Comparison of ENCODE assay signal across 18 mouse cellular contexts in genomic region chr19:59496832-59497231, GRCm38 (mm10). TPM values are rescaled to one million over a fixed set of nuclear protein-coding genes. Genes with fewer than 3 reads are reported as not detected.
A peak's percentile ranks its signal among the peaks of the same experiment; 100 is the strongest.
DNase-seq lines count a peak whose midpoint lies in the region; ATAC-seq lines count a peak whose summit lies in the region.
"Had no signal": no experiment of that assay in that cellular context is flagged by ENCODE, and none has a peak within 500 bp of the region (broad histone marks: within the 10 kb centered on the region; RNA-seq: fewer than 3 reads in every experiment).

No protein-coding gene starts in this region.

- WGBS in forebrain, embryonic 14.5 days, result 68% methylated on average over 4 of the region's 4 CpGs
- WGBS in forebrain, embryonic 15.5 days, result 61% methylated on average over 4 of the region's 4 CpGs
- 54% methylated on average over 4 of the region's 4 CpGs for WGBS in midbrain, embryonic 13.5 days
- 85% methylated on average over 4 of the region's 4 CpGs for WGBS in midbrain, embryonic 10.5 days
- 38% methylated on average over 4 of the region's 4 CpGs for WGBS in neural tube, embryonic 13.5 days
- WGBS in neural tube, embryonic 15.5 days, result 30% methylated on average over 4 of the region's 4 CpGs

- H3K4me3 ChIP-seq in forebrain, embryonic 14.5 days (ENCODE audit: low read depth, low read length), result no peak overlapping the region
- H3K4me3 ChIP-seq in forebrain, embryonic 15.5 days, result no peak overlapping the region
- H3K4me3 ChIP-seq in midbrain, embryonic 13.5 days (replicated peaks), result no peak overlapping the region
- H3K4me3 ChIP-seq in midbrain, embryonic 10.5 days, result no peak overlapping the region
- H3K4me3 ChIP-seq in neural tube, embryonic 13.5 days, result no peak overlapping the region
- H3K4me3 ChIP-seq in neural tube, embryonic 15.5 days (replicated peaks), result no peak overlapping the region
- H3K4me3 ChIP-seq: heart, embryonic 13.5 days; hindbrain, embryonic 13.5 days had no signal

- no peak overlapping the region for H3K9ac ChIP-seq in forebrain, embryonic 14.5 days (ENCODE audit: low read length)
- no peak overlapping the region for H3K9ac ChIP-seq in forebrain, embryonic 15.5 days (replicated peaks)
- H3K9ac ChIP-seq in midbrain, embryonic 13.5 days (replicated peaks), result no peak overlapping the region
- H3K9ac ChIP-seq in neural tube, embryonic 13.5 days, result no peak overlapping the region
- no peak overlapping the region for H3K9ac ChIP-seq in neural tube, embryonic 15.5 days (replicated peaks)
- H3K9ac ChIP-seq: forebrain, postnatal 0 days; heart, embryonic 13.5 days; hindbrain, embryonic 13.5 days had no signal

- no peaks in the 10 kb centered on the region for H3K4me1 ChIP-seq in forebrain, embryonic 14.5 days (ENCODE audit: control insufficient read depth, insufficient read depth, low read length)
- H3K4me1 ChIP-seq in forebrain, embryonic 15.5 days, result no peaks in the 10 kb centered on the region
- peaks cover 10% of the 10 kb centered on the region for H3K4me1 ChIP-seq in midbrain, embryonic 13.5 days (replicated peaks)
- no peaks in the 10 kb centered on the region for H3K4me1 ChIP-seq in midbrain, embryonic 10.5 days
- peaks cover 9% of the 10 kb centered on the region for H3K4me1 ChIP-seq in neural tube, embryonic 13.5 days (replicated peaks)
- no peaks in the 10 kb centered on the region for H3K4me1 ChIP-seq in neural tube, embryonic 15.5 days
- H3K4me1 ChIP-seq: heart, embryonic 13.5 days had no signal

- H3K9me3 ChIP-seq in forebrain, embryonic 14.5 days (replicated peaks; ENCODE audit: control insufficient read depth, low read length), result no peaks in the 10 kb centered on the region
- no peaks in the 10 kb centered on the region for H3K9me3 ChIP-seq in forebrain, embryonic 15.5 days
- H3K9me3 ChIP-seq in midbrain, embryonic 13.5 days, result no peaks in the 10 kb centered on the region
- H3K9me3 ChIP-seq in midbrain, embryonic 10.5 days (replicated peaks), result no peaks in the 10 kb centered on the region
- no peaks in the 10 kb centered on the region for H3K9me3 ChIP-seq in neural tube, embryonic 13.5 days
- H3K9me3 ChIP-seq in neural tube, embryonic 15.5 days (replicated peaks), result no peaks in the 10 kb centered on the region
- H3K9me3 ChIP-seq: heart, embryonic 13.5 days; hindbrain, embryonic 13.5 days had no signal

- H3K4me2 ChIP-seq in forebrain, embryonic 14.5 days (ENCODE audit: low read length), result no peak overlapping the region
- no peak overlapping the region for H3K4me2 ChIP-seq in forebrain, embryonic 15.5 days (replicated peaks)
- no peak overlapping the region for H3K4me2 ChIP-seq in midbrain, embryonic 13.5 days (replicated peaks)
- no peak overlapping the region for H3K4me2 ChIP-seq in neural tube, embryonic 13.5 days
- H3K4me2 ChIP-seq in neural tube, embryonic 15.5 days, result no peak overlapping the region
- H3K4me2 ChIP-seq: heart, embryonic 13.5 days; hindbrain, embryonic 13.5 days had no signal

- ATAC-seq in forebrain, embryonic 14.5 days, result no peak
- ATAC-seq in forebrain, embryonic 15.5 days (replicated peaks), result no peak
- ATAC-seq in midbrain, embryonic 13.5 days, result peak; percentile 62
- ATAC-seq in neural tube, embryonic 13.5 days (ENCODE audit: low read depth), result peak; percentile 50; the same call in 1 of the 2 replicates
- ATAC-seq in neural tube, embryonic 15.5 days (ENCODE audit: low FRiP score), result no peak
- ATAC-seq: forebrain, postnatal 0 days; intestine, embryonic 16.5 days had no signal

- H3K36me3 ChIP-seq in forebrain, embryonic 14.5 days (ENCODE audit: control insufficient read depth, insufficient read depth, low read length), result no peaks in the 10 kb centered on the region
- H3K36me3 ChIP-seq in forebrain, embryonic 15.5 days, result no peaks in the 10 kb centered on the region
- no peaks in the 10 kb centered on the region for H3K36me3 ChIP-seq in midbrain, embryonic 13.5 days
- H3K36me3 ChIP-seq in midbrain, embryonic 10.5 days, result no peaks in the 10 kb centered on the region
- H3K36me3 ChIP-seq in neural tube, embryonic 13.5 days, result no peaks in the 10 kb centered on the region
- no peaks in the 10 kb centered on the region for H3K36me3 ChIP-seq in neural tube, embryonic 15.5 days
- H3K36me3 ChIP-seq: heart, embryonic 13.5 days; hindbrain, embryonic 13.5 days had no signal

- peak; percentile 4 for DNase-seq in forebrain, embryonic 14.5 days (ENCODE audit: low spot score)
- no peak for DNase-seq in midbrain, embryonic 10.5 days (ENCODE audit: low spot score)
- no peak for DNase-seq in urinary bladder, adult 18-20 months (ENCODE audit: low spot score in 2 of 2)
- DNase-seq: adrenal gland, adult 2 months; adrenal gland, postnatal 25 days; cerebellum, adult 2 months; cerebellum, postnatal 25 days; forebrain, postnatal 0 days; gastrocnemius, postnatal 14 days; heart, postnatal 36 days had no signal

- no peak overlapping the region for H3K27ac ChIP-seq in forebrain, embryonic 14.5 days (ENCODE audit: low read depth, low read length)
- H3K27ac ChIP-seq in forebrain, embryonic 15.5 days (replicated peaks), result no peak overlapping the region
- no peak overlapping the region for H3K27ac ChIP-seq in midbrain, embryonic 13.5 days
- H3K27ac ChIP-seq in midbrain, embryonic 10.5 days (replicated peaks), result no peak overlapping the region
- peak overlapping the region; percentile 38; the same call in 1 of the 2 replicates for H3K27ac ChIP-seq in neural tube, embryonic 13.5 days (replicated peaks)
- H3K27ac ChIP-seq in neural tube, embryonic 15.5 days (replicated peaks), result no peak overlapping the region
- H3K27ac ChIP-seq: heart, embryonic 13.5 days; hindbrain, embryonic 13.5 days had no signal

- no peaks in the 10 kb centered on the region for H3K27me3 ChIP-seq in forebrain, embryonic 14.5 days (replicated peaks; ENCODE audit: control insufficient read depth, insufficient read depth, low read length)
- H3K27me3 ChIP-seq in forebrain, embryonic 15.5 days, result no peaks in the 10 kb centered on the region
- H3K27me3 ChIP-seq in midbrain, embryonic 13.5 days, result no peaks in the 10 kb centered on the region
- H3K27me3 ChIP-seq in midbrain, embryonic 10.5 days (ENCODE audit: low read depth, poor library complexity, severe bottlenecking), result no peaks in the 10 kb centered on the region
- H3K27me3 ChIP-seq in neural tube, embryonic 13.5 days, result no peaks in the 10 kb centered on the region
- H3K27me3 ChIP-seq in neural tube, embryonic 15.5 days (replicated peaks), result 0 out of 2 replicates have a peak, but pooled peaks cover 3% of the 10 kb centered on the region
- H3K27me3 ChIP-seq: heart, embryonic 13.5 days; hindbrain, embryonic 13.5 days had no signal

RNA-seq across cellular contexts. Expression of gene Emx2, which starts 38.7 kb away (rescaled TPM):
- polyA plus RNA-seq in forebrain, embryonic 14.5 days (2014; fragmentation: Nextera tagmentation; extraction: Ambion mirVana), result 9.3 and 9.4 TPM in 2 replicates
- polyA plus RNA-seq in forebrain, embryonic 15.5 days (2015; fragmentation: Nextera tagmentation; extraction: Ambion mirVana), result 14.7 and 19.9 TPM in 2 replicates
- polyA plus RNA-seq in midbrain, embryonic 13.5 days (2015; fragmentation: Nextera tagmentation; extraction: Ambion mirVana), result 16.3 and 20.3 TPM in 2 replicates
- 8.7 and 9.2 TPM in 2 replicates for polyA plus RNA-seq in midbrain, embryonic 10.5 days (2016; fragmentation: Nextera tagmentation; extraction: Ambion mirVana)
- 0.32 TPM in 1 of 2 replicates, not detected in the other for polyA plus RNA-seq in neural tube, embryonic 13.5 days (2015; fragmentation: Nextera tagmentation; extraction: Ambion mirVana)
- polyA plus RNA-seq in neural tube, embryonic 15.5 days (2015; fragmentation: Nextera tagmentation; extraction: Ambion mirVana), result 0.06 TPM in 1 of 2 replicates, not detected in the other
- polyA plus RNA-seq: heart, embryonic 13.5 days; heart, postnatal 0 days; intestine, embryonic 16.5 days had no signal

Comparison
In these comparisons a context has a peak if more than half of its experiments do, and no peak if none do; other contexts are left out.
1. ATAC-seq: peak in midbrain, embryonic 13.5 days (single experiment) and neural tube, embryonic 13.5 days (single experiment); none in forebrain, embryonic 14.5 days (single experiment), forebrain, embryonic 15.5 days (single experiment) and neural tube, embryonic 15.5 days (single experiment).